Mouse (Mus musculus): Measurements from ENCODE around the gene Gtpbp2.

The Gtpbp2 gene
- long read RNA-seq, experiment 1, partial matches to known transcripts: 1 of 4 reads
- long read RNA-seq, experiment 1, other reads (novel, unspliced or antisense): 2 of 4 reads
- long read RNA-seq, experiment 2, partial matches to known transcripts: 0 of 4 reads
- long read RNA-seq, experiment 2, other reads (novel, unspliced or antisense): 4 of 4 reads

GRCm38 (mm10) chr17:46160686-46161085 lies at the start of gene Gtpbp2:
Gene Gtpbp2 (plus strand): TSS chr17:46161032.
- intact Hi-C loops (cut with DNase I): no loop called here

DNA sequence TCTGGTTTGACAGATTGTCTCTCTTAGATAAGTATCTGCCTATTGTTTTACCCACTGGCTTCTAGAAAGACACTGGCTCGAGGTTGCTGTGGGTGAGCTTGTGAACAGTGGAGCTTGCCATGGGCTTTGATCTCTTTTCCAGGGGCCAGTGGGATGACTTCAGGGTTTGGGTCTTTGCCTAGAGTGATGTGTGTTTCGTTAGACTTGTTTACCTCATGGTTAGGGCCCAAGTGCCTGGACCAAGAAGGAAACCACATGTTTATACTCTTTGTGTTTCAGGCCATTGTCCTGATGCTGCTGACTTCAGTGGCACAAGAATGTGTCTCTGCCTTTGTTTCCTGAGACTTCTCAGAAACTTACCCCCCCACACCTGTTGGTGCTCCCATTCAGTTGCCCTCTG lies 45.3 kb upstream of the Gtpbp2 start:
- intact Hi-C loops (cut with DNase I): no loop called here

DNA sequence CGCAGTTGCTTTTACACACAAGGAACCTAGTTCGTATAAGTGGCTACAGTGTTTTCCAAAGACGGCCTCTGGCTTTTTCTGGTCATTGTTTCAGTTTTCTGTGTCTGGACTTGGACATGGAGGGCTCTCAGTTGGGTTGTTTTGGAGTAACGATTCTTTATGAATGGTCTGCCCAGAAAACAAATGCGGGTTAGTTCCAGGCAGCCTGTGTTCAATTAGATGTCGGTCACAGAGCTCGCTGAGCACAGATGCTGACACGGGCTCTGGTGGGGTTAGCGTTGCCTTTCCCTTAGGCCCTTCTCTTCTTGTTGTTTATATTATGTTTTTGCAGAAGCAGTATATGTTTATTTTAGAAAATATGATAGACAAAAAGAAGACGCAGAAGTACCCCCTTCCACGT lies 44.7 kb upstream of the Gtpbp2 start:
- intact Hi-C loops (cut with DNase I): no loop called here

GRCm38 (mm10) chr17:46116881-46117280 lies 44.0 kb upstream of the Gtpbp2 start:
- intact Hi-C loops (cut with DNase I): no loop called here

DNA sequence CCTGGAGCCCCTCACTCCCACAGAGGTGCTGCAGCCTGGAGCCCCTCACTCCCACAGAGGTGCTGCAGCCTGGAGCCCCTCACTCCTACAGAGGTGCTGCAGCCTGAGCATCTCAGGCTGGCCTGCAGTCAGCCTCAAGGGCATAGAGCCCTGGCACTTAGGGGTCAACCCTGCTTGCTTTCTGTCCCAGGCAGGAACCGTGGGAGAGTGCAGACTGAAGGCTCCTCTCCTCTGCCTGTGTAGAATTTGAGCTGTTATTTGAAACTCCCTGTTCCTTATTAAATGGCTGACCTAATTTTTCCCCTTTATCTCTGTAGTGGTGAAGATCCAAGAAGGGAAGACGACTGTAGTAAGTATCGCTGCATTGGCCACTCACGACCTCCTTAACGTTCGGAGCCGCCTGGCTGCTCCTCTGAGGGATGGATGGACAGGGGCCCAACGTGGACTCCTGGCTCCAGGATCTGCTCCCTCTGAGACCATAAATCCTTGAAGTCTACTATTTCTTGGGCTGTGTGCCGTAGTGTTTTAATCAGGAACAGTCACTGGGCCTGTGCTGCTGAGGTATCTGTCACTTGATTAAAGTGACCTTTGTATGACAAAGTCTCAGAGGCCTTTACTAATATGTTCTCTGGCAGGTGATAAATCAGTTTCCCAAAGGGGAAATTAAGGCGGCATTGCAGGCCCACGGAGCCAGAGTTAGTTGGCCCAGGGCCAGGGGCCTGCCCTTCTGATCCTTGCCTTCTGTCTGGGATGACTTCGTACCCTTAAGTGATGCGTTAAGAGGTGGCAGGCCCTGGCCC lies 43.0 kb upstream of the Gtpbp2 start:
- intact Hi-C loops (cut with DNase I): no loop called here

DNA sequence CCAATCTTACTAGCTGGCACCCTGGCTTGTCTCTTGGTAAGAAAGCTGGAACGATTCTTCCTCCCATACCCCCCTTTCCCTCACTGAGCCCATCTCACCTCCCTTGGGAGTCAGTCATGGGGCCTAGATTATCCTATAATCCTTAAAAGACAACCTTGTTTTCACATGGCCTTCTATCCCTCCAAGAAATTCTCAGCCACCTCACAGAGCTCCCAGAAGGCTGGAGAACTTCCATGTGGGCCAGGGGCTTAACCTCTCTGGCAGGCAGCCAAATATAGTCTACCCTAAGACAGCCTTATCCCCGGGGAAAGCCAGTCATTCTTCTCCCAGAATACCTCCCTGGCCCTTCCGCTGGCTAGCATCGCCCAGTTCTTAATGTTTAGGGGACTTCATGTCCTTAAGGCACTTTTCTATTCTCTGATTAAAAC lies 42.4 kb upstream of the Gtpbp2 start:
- intact Hi-C loops (cut with DNase I): no loop called here

DNA sequence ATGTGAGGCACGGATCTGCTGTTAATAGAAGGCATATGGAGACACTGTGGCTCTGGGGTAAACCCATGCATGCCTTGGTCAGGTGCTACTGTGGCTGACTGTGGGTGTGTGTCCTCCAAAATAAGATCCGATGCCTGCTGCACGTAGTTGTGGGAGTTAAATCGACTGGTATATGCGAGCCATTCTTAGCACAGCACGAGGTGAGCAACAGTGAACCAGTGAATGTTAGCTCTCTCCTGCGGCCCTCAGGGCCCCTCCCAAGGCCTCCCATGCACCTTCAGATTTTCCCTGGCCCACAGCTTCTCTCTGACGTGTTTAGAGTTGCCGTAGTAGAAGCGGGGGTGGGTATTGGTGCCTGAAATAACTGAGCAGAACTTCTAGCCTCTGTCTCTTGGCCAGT lies 41.2 kb upstream of the Gtpbp2 start:
- intact Hi-C loops (cut with DNase I): loop anchor here (10.0 kb wide), 1 partner anchor 275 kb away; no protein-coding TSS in a partner anchor

DNA sequence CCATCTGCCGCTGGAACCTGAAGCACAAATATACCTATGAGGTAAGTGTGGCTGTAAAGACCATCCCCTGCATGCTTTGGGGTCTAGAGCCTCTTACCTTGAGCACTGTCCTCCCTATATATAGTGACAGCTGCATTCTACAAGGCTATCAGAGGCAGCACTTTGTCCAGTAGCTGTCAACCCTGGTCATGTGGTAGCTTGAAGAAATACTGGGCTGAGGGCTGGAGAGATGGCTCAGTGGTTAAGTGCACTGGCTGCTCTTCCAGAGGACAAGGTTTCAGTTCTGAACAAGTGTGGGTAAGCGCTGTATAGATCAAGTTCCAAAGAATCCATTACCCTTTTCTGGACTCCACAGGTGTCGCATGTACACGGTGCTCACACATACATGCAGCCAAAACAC lies 38.0 kb upstream of the Gtpbp2 start:
- intact Hi-C loops (cut with DNase I): loop anchor here (10.0 kb wide), 1 partner anchor 278 kb away; no protein-coding TSS in a partner anchor

- intact Hi-C loops (cut with DNase I): loop anchor here (10.0 kb wide), 1 partner anchor 278 kb away; no protein-coding TSS in a partner anchor
These were observed 37.5 kb upstream of the Gtpbp2 start for GRCm38 (mm10) chr17:46123285-46123684.

DNA sequence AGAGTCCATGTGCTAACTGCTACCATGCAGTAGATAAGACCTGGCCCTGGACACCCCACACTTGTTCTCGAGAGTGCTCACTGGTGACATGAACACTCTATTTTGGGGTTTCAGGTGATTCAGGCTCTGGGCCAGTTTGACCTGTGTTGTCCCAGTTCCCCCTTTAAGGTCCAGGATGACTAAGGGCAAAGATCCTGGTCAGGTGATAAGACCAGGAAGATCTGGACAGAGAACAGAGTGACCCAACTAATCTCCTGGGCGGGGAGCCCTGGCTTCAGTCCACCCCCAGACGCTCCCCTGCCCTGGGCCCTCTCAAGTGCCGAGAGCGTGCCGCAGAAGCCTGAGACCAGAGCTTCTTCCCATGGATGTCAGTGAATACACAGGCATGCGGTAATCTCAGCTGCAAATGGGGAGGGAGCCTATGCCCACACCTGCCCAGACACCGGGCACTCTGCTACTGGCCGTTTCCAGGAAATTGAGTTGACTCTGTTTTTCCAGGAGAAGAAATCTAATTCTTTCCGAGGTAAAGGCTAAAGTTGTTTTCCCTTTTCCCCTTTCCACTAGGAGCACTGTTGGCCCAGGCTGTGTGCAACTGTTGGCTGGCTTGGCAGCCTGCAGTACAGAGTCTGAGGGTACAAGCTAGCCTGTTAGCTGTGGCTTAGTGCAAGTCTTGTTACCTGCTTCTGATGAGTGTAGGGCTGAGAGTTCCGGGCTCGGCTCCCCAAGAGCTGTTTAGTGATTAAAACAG lies 36.7 kb upstream of the Gtpbp2 start:
- intact Hi-C loops (cut with DNase I): loop anchor here (10.0 kb wide), 1 partner anchor 279 kb away; no protein-coding TSS in a partner anchor

- intact Hi-C loops (cut with DNase I): loop anchor here (10.0 kb wide), 1 partner anchor 282 kb away; no protein-coding TSS in a partner anchor
These were observed 34.2 kb upstream of the Gtpbp2 start for GRCm38 (mm10) chr17:46126608-46127007.

- intact Hi-C loops (cut with DNase I): loop anchor here (10.0 kb wide), 1 partner anchor 283 kb away; no protein-coding TSS in a partner anchor
These were observed 32.9 kb upstream of the Gtpbp2 start for GRCm38 (mm10) chr17:46127814-46128493.

GRCm38 (mm10) chr17:46129741-46130498 lies 30.9 kb upstream of the Gtpbp2 start:
- intact Hi-C loops (cut with DNase I): loop anchor here (5.0 to 10.0 kb wide), 3 partner anchors 173 to 398 kb away; partner anchors contain the start of gene 1600014C23Rik

DNA sequence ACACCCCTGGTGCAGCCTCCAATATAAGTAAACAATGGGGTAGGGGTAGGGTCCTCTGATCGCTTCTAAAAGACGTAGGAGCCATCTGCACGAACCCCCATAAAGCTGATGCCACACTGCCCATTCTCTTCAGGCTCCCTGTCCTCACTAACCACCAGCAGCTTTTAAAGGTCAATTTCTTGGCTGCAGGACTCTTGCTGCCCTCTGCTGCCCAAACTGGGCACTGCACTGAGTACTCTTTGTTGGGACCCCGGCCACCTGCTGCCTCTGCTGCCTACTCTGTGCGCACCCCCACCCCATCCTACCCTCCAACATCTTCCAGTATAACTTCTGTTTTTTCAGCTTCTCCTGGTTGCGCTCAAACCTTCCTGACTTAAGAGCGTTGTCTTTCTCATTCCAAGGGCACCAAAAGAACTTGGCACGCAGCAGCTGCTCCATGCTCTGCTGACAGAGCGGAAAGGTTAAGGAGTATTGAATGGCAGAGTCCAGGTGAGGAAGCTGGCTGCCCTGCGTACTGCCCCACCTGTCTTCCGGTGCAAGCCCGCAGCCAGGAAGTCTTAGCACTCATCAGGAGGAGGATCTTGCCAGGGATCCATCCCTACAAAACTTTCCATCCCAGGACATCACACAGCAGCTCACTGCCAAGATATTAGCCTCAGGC lies 28.6 kb upstream of the Gtpbp2 start:
- intact Hi-C loops (cut with DNase I): loop anchor here (2.0 to 5.0 kb wide), 3 partner anchors 91 to 400 kb away; partner anchors contain the start of gene 1600014C23Rik

DNA sequence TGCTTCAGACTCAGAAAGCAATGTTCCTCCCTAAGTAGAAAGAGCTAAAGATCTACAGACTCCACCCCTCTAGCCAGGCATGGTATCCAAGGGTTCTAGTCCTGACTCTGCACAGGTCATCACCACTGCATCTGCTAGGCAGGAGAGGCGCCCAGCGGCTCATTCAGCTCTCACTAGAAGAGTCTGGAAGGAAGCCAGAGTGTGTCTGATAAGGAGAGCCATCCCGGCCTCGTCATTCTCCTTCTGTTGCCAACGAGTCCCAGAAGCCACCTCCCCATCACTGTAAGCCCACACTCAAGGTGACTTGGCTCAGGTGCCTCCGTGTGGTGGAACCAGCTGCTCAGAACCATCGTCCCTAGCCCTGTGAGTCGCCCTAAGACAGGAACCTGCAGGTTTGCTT lies 28.0 kb upstream of the Gtpbp2 start:
- intact Hi-C loops (cut with DNase I): loop anchor here (2.0 to 5.0 kb wide), 3 partner anchors 92 to 401 kb away; partner anchors contain the start of gene 1600014C23Rik

- intact Hi-C loops (cut with DNase I): no loop called here
These were observed 22.1 kb upstream of the Gtpbp2 start for GRCm38 (mm10) chr17:46138563-46139236.

DNA sequence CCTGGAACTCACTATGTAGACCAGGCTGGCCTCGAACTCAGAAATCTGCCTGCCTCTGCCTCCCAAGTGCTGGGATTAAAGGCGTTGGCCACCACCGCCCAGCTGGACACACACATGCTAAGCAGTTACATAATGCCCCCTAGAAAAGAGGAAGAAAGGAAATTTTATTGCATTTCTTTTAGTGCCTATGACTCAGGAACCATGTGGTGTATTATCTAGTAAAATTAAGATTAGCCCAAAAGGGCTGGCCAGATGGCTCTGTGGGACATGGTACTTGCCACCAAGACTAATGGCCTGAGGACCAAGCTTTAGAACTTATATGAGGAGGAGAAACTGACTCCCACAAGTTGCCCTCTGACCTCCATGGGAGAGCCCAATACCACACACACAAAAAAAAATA lies 21.0 kb upstream of the Gtpbp2 start:
- intact Hi-C loops (cut with DNase I): no loop called here

- intact Hi-C loops (cut with DNase I): no loop called here
These were observed 17.0 kb upstream of the Gtpbp2 start, which contains the start of gene Rsph9 for GRCm38 (mm10) chr17:46143578-46144423. Gene Rsph9 (minus strand): TSS chr17:46144216.

Data from adrenal gland (tissue).